Mouse (Mus musculus): ENCODE results near the gene Fcrl1.

Fcrl1 gene

GRCm38 (mm10) chr3:87411150-87411549, 35.0 kb downstream of the Fcrl1 start:
- DNase-seq: peak; percentile 17

DNA sequence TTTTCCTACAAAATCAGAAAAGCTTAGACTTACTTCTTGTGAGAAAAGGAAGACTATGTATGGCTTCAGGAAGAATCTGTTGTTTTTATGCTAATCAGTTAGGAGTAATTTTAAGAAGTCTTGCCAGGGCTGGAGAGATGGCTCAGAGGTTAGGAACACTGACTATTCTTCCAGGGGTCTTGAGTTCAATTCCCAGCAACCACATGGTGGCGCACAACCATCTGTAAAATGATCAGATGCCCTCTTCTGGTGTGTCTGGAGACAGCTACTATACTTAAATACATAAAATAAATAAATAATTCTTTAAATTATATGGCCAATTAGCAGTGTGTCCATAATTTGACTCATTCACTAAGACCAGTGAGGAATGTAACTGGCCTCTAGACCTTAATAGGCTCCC, 44.5 kb downstream of the Fcrl1 start:
- no peak for DNase-seq

GRCm38 (mm10) chr3:87422386-87422910, 46.3 kb downstream of the Fcrl1 start:
- DNase-seq: no peak

DNA sequence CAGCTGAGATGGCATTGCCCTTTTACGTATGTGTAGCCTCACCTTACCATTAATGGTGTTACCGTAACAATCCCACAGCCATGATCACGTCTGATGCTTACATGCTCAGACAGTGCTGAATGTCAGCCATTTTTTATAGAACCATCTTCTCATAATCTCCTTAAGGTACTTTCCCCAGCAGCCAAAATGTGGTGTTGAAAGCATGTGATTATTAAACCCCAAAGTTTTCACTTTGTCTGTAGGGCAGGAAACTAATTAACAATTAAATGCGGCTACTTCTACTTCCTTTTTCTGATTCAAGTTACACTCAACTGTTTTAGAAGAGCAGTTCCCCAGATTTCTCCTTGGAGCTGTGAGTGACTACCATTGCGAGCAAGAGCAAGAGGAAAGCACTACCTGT, 59.3 kb downstream of the Fcrl1 start, which contains the start of gene Fcrl5:
Gene Fcrl5 (plus strand): TSS at position 295 of the 400 bp plus-strand sequence.
- DNase-seq: no peak

DNA sequence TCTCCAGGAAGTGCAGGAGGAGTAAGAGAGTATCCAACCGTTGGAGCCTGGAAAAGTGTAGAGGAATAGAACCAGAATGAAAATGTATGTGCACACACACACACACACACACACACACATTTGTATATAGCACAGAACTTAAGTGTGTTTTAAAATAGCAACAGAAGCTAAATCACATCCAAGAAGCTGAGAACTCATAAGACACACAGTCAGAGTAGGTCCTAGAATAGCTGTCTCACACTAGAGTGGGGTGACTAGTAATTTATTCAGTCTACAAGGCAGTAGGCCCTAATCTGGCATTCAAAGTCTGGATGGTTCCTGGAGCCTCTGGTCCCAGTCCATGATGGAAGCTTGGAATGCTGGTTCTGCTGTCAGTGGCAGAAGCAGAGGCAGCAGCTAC, 64.4 kb downstream of the Fcrl1 start:
- no peak for DNase-seq

GRCm38 (mm10) chr3:87443968-87444367, 67.8 kb downstream of the Fcrl1 start:
- DNase-seq: no peak
